Mouse (Mus musculus): ENCODE data around the gene Ptcd2.

Ptcd2 gene

DNA sequence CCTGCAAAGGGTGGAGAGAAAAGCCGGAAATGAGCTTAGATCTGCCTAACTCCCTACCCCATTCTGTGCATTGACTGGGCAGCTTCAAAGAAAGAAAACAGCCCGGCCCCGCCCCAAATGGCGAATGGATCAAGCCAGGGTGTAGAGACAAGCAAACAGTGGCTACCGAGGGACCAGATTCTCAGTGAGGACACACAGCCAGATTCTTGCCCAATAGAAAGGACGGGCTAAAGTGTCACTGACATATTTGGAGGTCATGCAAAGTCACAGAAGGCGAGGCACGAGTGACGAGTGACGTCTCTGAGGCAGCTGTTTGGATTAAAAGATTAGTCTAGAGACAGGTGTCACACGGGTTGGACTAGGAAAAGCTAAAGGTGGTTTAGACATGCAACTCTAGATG is 40.1 kb downstream of the Ptcd2 start:
- DNase-seq (ENCODE audit: low spot score), result no peak

DNA sequence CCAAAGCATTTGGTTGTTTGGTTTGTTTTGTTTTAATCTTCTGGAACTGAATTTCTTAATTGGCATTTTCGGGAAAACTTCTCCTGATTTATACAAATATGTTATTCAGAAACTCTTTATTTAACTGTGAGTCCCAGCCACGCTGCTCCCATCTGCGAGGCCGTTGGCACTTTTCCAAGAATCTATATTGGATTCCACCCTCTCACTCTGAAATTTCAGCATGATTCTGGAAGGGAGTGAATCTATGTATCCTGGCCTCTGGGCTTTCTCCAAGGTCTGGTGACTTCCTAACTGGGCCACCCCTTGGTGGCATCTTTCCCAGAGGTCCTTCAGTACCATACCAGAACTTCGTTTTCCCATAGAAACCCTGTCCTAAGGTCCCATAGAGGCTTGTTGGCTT is 40.7 kb downstream of the Ptcd2 start:
- peak; percentile 51 for DNase-seq (ENCODE audit: low spot score)

DNA sequence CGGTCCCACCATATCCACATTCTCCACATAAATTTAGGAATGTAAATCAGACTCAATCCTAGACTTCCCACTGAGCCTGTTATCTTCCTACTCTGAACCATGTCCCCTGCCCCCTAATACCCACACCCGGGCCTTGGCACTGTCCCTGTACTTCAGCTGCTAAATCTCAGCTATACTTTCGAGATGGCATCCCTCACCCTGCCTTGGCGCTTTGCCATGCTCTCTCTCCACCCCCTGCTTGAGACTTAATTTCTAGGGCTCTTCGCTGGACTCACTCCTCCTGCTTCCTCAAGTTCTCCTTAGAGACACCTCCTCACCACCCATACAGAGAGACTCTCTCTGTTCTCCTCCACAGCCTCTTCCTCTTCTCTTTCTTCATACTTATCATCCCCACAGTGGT is 44.6 kb downstream of the Ptcd2 start:
- DNase-seq (ENCODE audit: low spot score), result no peak

DNA sequence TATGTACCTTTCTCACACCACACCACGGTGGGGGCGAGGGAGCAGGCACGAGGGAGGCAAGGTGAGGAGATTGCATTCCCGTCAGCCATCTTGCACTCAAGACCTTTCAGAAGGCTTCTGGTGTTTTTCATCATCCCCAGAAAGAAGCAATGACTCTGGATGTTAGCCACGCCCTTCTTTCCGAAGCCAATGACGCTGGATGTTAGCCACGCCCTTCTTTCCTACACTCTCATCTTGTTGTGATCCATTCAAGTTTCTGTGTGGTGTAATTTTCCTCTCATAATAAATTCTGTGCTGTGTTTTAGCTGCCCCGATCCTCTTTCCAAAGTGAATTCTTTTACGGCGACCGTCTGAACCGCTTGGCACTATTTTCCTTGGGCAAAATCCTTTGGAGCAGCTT is 50.3 kb downstream of the Ptcd2 start:
- DNase-seq (ENCODE audit: low spot score), result no peak

DNA sequence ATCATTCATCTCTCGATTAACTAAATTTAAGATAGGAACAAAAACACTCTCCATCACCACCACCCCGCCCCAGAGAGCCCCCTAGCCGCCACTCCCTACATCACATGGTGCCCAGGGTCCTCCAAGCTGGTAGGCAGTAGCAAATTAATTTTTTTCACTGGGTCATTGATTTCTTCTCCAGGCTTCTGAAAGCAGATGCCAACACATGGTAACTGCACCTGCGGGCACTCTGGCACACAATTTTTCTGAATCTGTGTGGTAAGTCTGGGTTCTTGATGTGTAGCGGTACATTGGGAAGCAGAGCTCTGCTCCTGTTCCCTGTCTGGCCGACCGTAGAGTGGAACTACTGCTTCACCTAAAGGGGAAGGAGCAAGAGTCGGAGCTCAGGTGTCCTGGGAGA is 53.7 kb downstream of the Ptcd2 start:
- no peak for DNase-seq (ENCODE audit: low spot score)

DNA sequence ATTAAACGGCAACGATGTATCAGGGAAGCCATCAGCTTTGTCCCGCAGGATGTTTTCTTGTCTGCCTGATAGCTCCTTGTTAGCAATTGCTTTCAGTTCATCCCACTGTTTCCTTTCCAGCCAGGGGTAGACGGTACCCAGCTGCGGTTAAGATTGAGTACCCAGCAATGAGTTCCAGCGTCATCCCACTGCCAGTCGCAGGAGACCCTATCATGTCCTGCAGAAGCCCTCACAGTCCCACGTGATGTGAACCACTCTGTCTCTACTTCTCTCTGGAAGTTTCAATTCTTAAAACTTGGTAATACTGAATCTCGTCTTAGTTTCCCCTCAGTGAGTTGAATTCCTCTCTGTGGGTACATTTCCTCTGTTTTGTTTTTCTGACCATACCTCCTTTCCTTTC is 56.7 kb downstream of the Ptcd2 start:
- DNase-seq (ENCODE audit: low spot score), result no peak

DNA sequence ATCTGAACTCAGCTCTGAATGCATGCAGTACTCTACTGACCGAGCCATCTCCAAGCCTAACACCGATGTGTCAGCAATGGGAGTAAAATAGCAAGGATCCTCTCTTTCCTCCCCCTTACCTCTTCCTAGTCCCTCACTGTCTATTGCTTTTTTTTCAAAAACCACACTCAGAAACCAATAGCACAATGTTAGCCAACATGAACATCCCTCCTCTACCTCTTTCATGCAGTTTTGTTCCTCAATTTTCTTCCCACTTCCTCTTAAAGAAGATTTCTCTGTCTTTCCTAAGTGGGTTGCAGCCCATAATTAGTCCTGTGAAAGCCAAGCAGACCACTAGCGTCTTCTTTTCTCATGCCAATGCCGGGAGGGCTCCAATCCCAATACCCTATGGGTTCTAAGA is 57.3 kb downstream of the Ptcd2 start:
- DNase-seq (ENCODE audit: low spot score), result no peak

DNA sequence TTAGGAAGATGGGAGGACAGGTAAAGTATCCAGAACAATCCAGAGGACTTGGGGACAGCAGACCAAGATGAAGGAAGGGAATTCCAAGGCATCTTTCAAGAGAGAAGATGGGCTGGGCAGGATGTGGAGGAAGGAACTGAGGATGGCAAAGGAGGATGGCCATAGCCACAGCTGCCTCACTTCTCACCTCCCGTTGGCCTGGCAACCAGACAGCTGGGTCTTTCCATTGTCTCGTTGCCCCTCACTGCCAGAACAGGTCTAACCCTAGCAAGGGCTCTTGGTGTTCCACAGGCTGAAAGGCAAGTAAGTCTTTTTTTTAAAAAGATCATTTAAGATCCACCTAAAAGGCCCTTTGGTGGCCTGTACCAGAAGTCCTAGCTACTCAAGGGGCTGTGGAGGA is 59.3 kb downstream of the Ptcd2 start:
- no peak for DNase-seq (ENCODE audit: low spot score)

DNA sequence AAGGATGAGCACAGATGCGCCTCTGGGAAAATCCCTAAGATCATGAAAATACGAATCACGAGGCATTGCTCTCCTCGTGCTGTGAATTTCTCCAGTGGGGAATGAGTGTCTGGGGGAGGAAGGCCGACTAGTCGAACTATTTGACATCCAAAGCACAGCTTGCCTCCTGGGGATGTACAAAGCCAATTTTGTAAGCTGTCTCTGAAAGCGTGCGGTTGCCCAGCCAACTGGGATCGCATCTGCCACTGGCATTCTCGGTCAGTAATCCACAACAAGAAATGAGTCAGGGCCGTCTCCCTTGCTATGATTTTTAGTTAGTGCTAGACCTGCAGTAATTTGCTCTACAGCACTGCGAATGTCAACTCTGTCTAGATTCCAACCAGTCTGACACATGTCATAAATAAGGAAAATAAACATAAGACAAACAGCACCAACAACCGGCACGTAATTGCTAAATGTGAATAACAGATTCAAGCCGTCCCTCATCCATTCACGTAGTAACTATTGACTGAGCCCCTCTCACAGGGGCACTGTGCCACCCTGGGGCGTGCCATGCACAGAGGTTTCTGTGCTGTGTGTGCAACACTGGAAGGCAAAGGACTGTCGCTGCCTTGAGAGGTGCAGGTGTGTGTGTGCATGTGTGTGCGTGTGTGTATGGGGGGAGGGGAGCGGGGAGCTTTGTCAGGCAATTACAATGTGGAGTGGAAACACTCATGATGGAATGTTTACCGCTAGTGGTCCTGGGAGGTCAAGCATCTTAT is 59.9 kb downstream of the Ptcd2 start:
- DNase-seq (ENCODE audit: low spot score), result no peak

DNA sequence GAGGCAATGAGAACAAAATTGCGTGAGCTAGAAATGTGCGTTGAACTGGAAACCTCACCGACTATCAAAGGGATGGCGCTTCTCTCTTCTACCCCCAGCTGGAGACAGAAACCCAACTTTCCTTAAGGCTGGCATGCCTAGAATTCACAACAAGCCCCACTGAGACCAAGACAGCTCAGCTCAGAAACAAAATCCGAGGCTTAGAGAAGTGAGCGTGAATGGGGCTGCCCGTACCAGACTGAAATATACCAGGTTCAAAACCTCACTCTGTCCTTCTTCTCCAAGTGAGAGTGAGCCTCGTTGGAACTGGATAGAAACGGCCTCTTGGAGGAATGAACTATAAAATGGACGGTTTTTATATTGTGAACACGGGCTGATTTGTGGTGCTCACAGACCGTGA is 60.6 kb downstream of the Ptcd2 start:
- DNase-seq (ENCODE audit: low spot score), result no peak

DNA sequence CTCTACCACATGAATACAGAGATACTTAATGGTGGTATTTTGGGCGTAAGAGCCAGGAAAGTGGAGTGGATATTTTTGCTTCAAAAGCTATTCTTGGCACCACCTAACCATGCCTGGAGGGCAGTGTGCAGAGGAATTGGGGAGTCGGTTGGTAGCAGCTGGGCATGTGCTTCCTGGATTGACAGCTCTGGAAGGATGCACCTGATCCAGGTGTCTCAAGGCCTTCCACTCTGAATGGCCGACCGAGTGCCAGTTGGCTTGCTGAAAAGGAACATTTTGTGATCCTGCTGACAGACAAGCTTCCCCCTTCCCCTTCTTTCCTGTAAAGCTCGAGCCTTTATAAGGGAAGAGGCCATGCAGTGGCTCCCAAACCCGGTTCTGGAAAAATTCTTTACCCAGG is 61.5 kb downstream of the Ptcd2 start:
- no peak for DNase-seq (ENCODE audit: low spot score)

DNA sequence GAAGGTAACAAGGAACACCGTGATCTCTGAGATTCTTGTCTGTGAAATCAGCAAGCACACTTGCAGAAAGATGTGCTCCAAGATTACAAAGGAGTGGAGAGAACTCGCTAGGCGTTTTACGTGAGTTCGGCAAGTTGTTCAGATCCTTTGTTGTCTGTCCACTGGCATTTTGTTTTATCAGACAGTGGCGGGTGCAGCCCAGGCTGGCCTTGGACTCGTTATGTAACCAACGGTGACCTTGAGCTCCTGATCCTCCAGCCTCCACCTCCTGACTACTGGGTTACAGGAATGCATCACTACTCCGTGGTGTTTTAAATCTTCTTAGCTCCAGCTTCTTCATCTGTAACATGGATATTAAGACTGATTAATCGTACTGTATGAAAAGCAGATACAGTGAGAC is 65.2 kb downstream of the Ptcd2 start:
- no peak for DNase-seq (ENCODE audit: low spot score)

DNA sequence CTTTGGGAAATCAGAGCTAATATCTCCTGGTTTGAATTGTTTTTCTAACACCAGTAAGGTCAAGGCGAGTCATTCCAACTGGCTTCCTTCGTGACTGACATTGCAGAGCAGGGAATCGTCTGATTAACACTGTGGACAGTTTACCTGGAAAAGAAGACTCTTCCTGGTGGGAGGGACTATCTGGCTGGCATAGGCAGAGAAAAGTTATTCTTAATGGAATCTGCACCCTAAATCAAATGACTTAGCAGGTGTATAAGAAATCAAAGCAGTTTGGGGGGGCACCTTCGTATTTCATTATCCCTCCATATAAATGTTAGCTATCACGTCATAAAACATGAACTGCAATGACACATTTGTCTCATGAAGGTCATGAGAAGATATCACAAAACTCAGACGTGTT is 66.0 kb downstream of the Ptcd2 start:
- DNase-seq (ENCODE audit: low spot score), result no peak

DNA sequence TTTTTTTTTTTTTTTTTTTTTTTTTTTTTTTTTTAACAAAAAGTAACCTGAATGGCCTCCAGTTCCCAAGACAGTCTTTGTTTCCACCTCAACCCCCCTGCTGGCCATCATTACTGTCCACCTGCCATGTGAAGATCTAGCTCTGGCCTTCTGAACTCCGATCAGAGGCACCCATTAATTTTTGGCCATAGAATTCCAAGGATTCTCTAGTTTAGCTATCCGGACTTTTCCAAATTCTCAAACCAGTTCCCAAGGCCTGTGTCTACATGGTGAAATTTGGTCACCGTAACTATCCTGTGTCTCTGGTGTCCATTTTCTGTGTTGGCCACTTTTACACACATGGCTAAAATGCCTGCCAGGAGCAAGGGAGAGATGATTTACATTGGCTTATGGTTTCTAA is 67.0 kb downstream of the Ptcd2 start:
- DNase-seq (ENCODE audit: low spot score), result no peak

DNA sequence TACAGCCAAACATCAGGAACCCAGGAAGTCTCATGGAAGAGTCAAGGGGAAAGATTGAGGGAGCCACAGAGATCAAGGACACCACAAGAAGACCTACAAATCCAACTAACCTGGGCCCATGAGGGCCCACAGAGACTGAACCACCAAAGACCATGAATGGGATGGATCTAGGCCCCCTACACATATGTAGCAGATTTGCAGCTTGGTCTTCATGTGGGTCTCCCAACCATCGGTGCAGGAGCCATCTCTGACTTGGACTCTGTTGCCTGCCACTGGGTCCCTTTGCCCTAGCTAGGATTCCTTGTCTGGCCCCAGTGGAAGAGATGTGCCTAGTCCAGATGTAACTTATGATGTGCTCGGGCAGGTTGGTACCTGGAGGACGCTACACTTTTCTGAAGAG is 72.5 kb downstream of the Ptcd2 start:
- no peak for DNase-seq (ENCODE audit: low spot score)
